Mouse (Mus musculus): ENCODE data around the gene Pyroxd1. TPM values are rescaled to one million over a fixed set of nuclear protein-coding genes. Genes with fewer than 3 reads are reported as not detected.

Gene Pyroxd1
- total and polyA plus RNA-seq, 3 experiments, result 6.5 to 7.5 TPM; not detected in 1

GRCm38 (mm10) chr6:142339576-142339975 lies 5.9 kb upstream of the Pyroxd1 start:
- H3K27me3 ChIP-seq (ENCODE audit: control insufficient read depth in 1 of 2, insufficient read depth in 2 of 2, low read length in 2 of 2), result peaks cover 0 to 2% of the 10 kb centered on the region in 2 experiments; a peak in 2 of 4 replicates
- DNase-seq (ENCODE audit: low read depth, low spot score), result no peak
- no peaks in the 10 kb centered on the region for H3K36me3 ChIP-seq (ENCODE audit: control insufficient read depth in 1 of 2, insufficient read depth in 2 of 2, low read length in 2 of 2)
- H3K9me3 ChIP-seq (replicated peaks; ENCODE audit: insufficient read depth, low read length), result no peaks in the 10 kb centered on the region
- H3K79me2 ChIP-seq (ENCODE audit: control insufficient read depth, insufficient read depth, low read length, poor library complexity), result no peaks in the 10 kb centered on the region
- H3K9ac ChIP-seq (ENCODE audit: control insufficient read depth, low read depth, low read length, poor library complexity, severe bottlenecking), result no peak overlapping the region
- H3K27ac ChIP-seq (ENCODE audit: control insufficient read depth, low read depth, low read length), result no peak overlapping the region
- no peaks in the 10 kb centered on the region for H3K4me1 ChIP-seq (ENCODE audit: control insufficient read depth in 1 of 2, insufficient read depth in 2 of 2, low read length in 2 of 2)
- TF ChIP-seq E2F4 (IDR thresholded peaks at IDR 0.05; ENCODE audit: borderline replicate concordance, low read depth, low read length) (no peak), ZC3H11A (IDR thresholded peaks at IDR 0.05; ENCODE audit: low read depth, low read length) (no peak), CTCF (IDR thresholded peaks at IDR 0.05 in 2 of 3, conservative IDR thresholded peaks at IDR 0.05 in 1 of 3; ENCODE audit: control insufficient read depth in 1 of 3, insufficient read depth in 1 of 3, low read depth in 2 of 3, low read length in 3 of 3, poor library complexity in 1 of 3, severe bottlenecking in 1 of 3) (no peak), USF1 (IDR thresholded peaks at IDR 0.05; ENCODE audit: low read depth, low read length) (no peak), MAX (IDR thresholded peaks at IDR 0.05; ENCODE audit: low read length) (no peak), RCOR1 (IDR thresholded peaks at IDR 0.05; ENCODE audit: low read depth, low read length) (no peak), MXI1 (IDR thresholded peaks at IDR 0.05; ENCODE audit: low read depth, low read length) (no peak), ZNF384 (IDR thresholded peaks at IDR 0.05; ENCODE audit: low read depth, low read length) (no peak), MAZ (IDR thresholded peaks at IDR 0.05; ENCODE audit: low read depth, low read length) (no peak), MYC (IDR thresholded peaks at IDR 0.05; ENCODE audit: low read depth, low read length) (no peak), ZKSCAN1 (IDR thresholded peaks at IDR 0.05; ENCODE audit: low read depth, low read length) (no peak), ZMIZ1 (IDR thresholded peaks at IDR 0.05; ENCODE audit: low read depth, low read length) (no peak), CHD1 (IDR thresholded peaks at IDR 0.05; ENCODE audit: low read depth, low read length) (no peak)
- no peak overlapping the region for H3K4me3 ChIP-seq (ENCODE audit: control insufficient read depth in 1 of 2, insufficient read depth in 1 of 2, low read depth in 2 of 2, low read length in 2 of 2)

GRCm38 (mm10) chr6:142343561-142343960 lies 1.9 kb upstream of the Pyroxd1 start:
- Histone ChIP-seq H3K9ac (ENCODE audit: control insufficient read depth, low read depth, low read length, poor library complexity, severe bottlenecking) (no peak overlapping the region), H3K4me3 (ENCODE audit: control insufficient read depth in 1 of 2, insufficient read depth in 1 of 2, low read depth in 2 of 2, low read length in 2 of 2) (no peak overlapping the region), H3K36me3 (ENCODE audit: control insufficient read depth in 1 of 2, insufficient read depth in 2 of 2, low read length in 2 of 2) (peaks cover 0 to 8% of the 10 kb centered on the region in 2 experiments; a peak in 2 of 4 replicates), H3K9me3 (replicated peaks; ENCODE audit: insufficient read depth, low read length) (no peaks in the 10 kb centered on the region), H3K79me2 (ENCODE audit: control insufficient read depth, insufficient read depth, low read length, poor library complexity) (no peaks in the 10 kb centered on the region; the same call in 1 of the 2 replicates), H3K4me1 (ENCODE audit: control insufficient read depth in 1 of 2, insufficient read depth in 2 of 2, low read length in 2 of 2) (peaks cover 0 to 5% of the 10 kb centered on the region in 2 experiments; a peak in 3 of 4 replicates), H3K27ac (ENCODE audit: control insufficient read depth, low read depth, low read length) (no peak overlapping the region), H3K27me3 (ENCODE audit: control insufficient read depth in 1 of 2, insufficient read depth in 2 of 2, low read length in 2 of 2) (no peaks in the 10 kb centered on the region)
- peak; percentile 78 for DNase-seq (ENCODE audit: low read depth, low spot score)
- TF ChIP-seq NRF1 (IDR thresholded peaks at IDR 0.05; ENCODE audit: insufficient read depth, low read depth, low read length, poor library complexity, severe bottlenecking), result no peak
- no peak for TF ChIP-seq E2F4 (IDR thresholded peaks at IDR 0.05; ENCODE audit: borderline replicate concordance, low read depth, low read length)
- TF ChIP-seq JUND (IDR thresholded peaks at IDR 0.05; ENCODE audit: low read depth, low read length), result no peak
- TF ChIP-seq KAT2A (conservative IDR thresholded peaks at IDR 0.05; ENCODE audit: low read depth, low read length), result no peak
- TF ChIP-seq TCF12 (IDR thresholded peaks at IDR 0.05; ENCODE audit: low read depth, low read length), result no peak
- TF ChIP-seq MYB (IDR thresholded peaks at IDR 0.05; ENCODE audit: low read depth, low read length), result no peak
- no peak for TF ChIP-seq CHD2 (IDR thresholded peaks at IDR 0.05; ENCODE audit: low read length)
- no peak for TF ChIP-seq RCOR1 (IDR thresholded peaks at IDR 0.05; ENCODE audit: low read depth, low read length)
- no peak for TF ChIP-seq ZMIZ1 (IDR thresholded peaks at IDR 0.05; ENCODE audit: low read depth, low read length)
- no peak for TF ChIP-seq GABPA (IDR thresholded peaks at IDR 0.05; ENCODE audit: low read depth, low read length)
- TF ChIP-seq USF2 (IDR thresholded peaks at IDR 0.05; ENCODE audit: borderline replicate concordance in 1 of 2, insufficient read depth in 1 of 2, low read depth in 1 of 2, low read length in 2 of 2), result no peak
- TF ChIP-seq RAD21 (IDR thresholded peaks at IDR 0.05; ENCODE audit: low read depth, low read length), result peak; percentile 75
- TF ChIP-seq MYC (IDR thresholded peaks at IDR 0.05; ENCODE audit: low read depth, low read length), result peak; percentile 79; the same call in 1 of the 2 replicates
- peak; percentile 65 to 69 (median 69) for TF ChIP-seq CTCF (IDR thresholded peaks at IDR 0.05 in 2 of 3, conservative IDR thresholded peaks at IDR 0.05 in 1 of 3; ENCODE audit: control insufficient read depth in 1 of 3, insufficient read depth in 1 of 3, low read depth in 2 of 3, low read length in 3 of 3, poor library complexity in 1 of 3, severe bottlenecking in 1 of 3)
- no peak for TF ChIP-seq EP300 (IDR thresholded peaks at IDR 0.05; ENCODE audit: low read depth in 1 of 2, low read length in 2 of 2)
- TF ChIP-seq ELF1 (IDR thresholded peaks at IDR 0.05; ENCODE audit: low read depth, low read length), result no peak
- TF ChIP-seq GATA1 (IDR thresholded peaks at IDR 0.05; ENCODE audit: low read depth, low read length), result no peak
- no peak for TF ChIP-seq MAFK (IDR thresholded peaks at IDR 0.05; ENCODE audit: borderline replicate concordance, low read depth, low read length)
- no peak for TF ChIP-seq ZNF384 (IDR thresholded peaks at IDR 0.05; ENCODE audit: low read depth, low read length)
- no peak for TF ChIP-seq CHD1 (IDR thresholded peaks at IDR 0.05; ENCODE audit: low read depth, low read length)
- no peak for TF ChIP-seq UBTF (IDR thresholded peaks at IDR 0.05; ENCODE audit: borderline replicate concordance, insufficient read depth, low read depth, low read length)
- TF ChIP-seq ZC3H11A (IDR thresholded peaks at IDR 0.05; ENCODE audit: low read depth, low read length), result peak; percentile 85
- TF ChIP-seq HCFC1 (IDR thresholded peaks at IDR 0.05; ENCODE audit: low read depth, low read length), result no peak
- no peak for TF ChIP-seq TAL1 (IDR thresholded peaks at IDR 0.05; ENCODE audit: low read length)
- TF ChIP-seq MAZ (IDR thresholded peaks at IDR 0.05; ENCODE audit: low read depth, low read length), result no peak

Data from MEL (cell line).